Mouse (Mus musculus): ENCODE measurements at regions not wholly inside any gene's neighbourhood (a gene's known extent, or its start where the extent isn't known, plus 50 kb on each side); places are given as distances from the start of the nearest gene placed in this dataset.

DNA sequence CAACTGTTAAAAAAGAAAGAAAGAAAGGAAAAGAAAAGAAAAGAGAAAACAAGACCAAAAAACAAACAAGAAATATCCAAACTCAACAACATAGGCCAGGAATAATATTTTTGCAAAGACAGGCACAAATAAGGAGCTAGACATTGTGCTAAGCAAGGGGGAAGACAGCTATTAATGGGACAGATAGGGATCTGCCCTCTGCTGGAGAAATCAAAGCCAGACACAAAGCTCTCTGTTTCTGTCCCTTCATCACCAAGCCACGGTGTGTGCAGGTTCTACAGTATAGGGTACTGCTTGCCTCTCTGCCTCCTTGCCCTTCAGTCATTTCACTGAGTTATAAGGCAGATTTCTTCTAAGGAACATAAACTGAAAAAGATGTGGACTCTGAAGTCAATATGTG lies 57.8 kb upstream of the Chchd3 start:
- DNase-seq = no peak

DNA sequence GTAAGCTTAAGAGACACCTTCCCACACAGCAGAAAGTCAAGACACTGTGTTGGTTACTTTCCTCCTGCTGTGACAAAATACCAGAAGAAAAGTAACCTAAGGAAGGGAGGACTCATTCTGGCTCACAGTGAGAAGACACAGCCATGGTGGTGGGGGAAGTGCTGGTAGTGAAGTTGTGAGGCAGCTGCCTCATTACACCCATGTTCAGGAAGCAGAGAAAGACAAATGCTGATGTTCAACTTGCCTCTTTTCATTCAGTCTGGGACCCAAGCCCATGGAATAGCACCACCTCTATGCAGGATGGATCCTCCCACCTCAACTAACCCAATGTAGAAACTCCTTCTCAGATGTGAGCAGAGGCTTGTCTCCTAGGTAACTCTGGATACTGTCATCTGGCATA lies 60.5 kb upstream of the Chchd3 start:
- DNase-seq = no peak

DNA sequence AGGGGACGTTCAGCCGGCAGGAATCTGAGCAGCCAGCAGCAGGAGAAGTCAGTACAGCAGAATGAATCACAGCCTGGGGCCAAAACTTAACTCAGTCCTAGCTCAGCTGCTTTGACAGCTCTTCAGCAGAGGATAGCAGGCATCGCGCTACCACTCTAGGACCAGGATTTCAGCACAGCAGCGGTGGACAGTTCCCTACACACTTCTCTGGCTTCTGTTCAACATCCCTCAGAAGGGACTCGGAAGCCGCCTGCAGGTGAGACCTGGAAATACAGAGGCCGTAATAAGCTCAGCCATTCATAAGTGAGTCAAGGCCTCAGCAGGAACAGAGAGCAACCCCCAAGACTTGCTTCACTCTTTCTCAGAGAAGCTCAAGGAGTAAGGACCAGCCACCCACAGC lies 66.5 kb upstream of the Chchd3 start:
- peak; percentile 80 for DNase-seq

DNA sequence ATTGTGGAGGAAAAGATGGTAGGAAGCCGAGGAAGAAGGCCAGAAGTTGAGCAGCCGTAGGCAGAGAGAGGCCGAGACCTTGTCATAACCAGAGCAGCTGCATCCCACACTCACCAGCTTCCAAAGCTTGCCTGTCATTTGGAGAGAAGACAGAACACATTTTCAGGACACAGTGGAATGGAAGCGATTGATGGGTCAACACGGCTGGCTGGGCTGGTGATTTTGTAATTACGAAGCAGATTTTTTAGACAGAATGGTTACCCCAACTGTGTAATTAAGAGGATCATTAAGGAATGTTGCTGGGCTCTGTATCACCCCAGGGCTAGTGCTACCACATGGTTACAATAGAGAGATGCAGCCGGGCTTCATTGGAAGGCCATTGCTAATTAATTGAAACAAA lies 76.8 kb upstream of the Chchd3 start:
- no peak for DNase-seq

DNA sequence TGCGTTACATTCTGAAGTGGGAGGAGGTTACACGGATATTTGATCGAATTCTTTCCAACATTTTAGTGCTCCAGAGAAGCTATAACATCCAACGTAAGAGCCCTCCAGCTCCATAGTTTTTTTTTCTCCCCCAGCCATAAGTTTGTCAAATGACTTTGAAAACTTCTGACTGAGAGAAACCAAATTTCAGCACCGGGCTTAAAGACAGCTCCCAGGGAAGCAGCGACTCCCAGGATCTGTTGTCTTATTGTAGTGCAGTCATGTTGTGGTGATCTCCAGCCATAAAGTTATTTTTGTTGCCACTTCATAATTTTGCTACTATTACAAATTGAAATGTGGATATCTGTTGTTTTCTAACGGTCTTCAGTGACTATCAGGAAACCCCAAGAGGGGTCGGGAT lies 77.8 kb upstream of the Chchd3 start:
- DNase-seq = no peak

DNA sequence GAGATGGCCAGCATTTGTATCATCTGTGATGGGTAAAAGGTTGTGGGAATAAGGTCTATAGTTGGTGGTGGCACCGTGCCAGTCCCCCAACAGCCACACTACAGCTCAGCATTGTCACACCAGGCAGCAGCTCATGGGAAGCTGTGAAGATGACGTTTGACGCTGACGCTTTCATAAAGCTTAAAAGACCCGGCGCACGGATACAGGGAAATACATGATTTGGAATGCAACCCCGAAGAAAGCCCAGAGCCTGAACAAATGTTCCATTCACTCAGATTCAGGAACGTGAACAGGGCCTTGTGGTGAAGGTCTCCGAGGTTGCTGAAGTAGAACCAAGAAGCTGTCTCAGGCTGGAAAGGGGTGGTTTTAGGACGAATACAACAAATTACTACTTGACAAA lies 82.4 kb upstream of the Exoc4 start:
- DNase-seq = no peak

DNA sequence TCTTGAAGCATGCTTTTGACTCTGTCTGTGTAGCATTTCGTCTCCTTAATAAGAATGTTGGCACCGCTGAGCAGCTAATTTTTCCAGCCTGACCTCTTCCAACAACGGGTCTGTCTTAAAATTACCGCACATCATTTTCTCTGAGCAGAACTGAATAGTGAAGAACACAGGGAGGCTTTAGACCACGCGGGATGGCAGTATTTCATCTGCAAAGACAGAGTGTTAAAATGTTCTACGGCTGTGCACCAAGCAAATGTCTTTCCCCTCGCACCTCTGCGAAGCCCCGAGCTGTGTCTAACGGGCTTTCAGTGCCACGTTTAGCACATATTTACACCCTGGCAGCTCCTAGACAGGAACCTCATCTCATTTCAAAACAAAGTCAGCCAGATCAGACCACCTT lies 75.3 kb upstream of the Exoc4 start:
- no peak for DNase-seq

DNA sequence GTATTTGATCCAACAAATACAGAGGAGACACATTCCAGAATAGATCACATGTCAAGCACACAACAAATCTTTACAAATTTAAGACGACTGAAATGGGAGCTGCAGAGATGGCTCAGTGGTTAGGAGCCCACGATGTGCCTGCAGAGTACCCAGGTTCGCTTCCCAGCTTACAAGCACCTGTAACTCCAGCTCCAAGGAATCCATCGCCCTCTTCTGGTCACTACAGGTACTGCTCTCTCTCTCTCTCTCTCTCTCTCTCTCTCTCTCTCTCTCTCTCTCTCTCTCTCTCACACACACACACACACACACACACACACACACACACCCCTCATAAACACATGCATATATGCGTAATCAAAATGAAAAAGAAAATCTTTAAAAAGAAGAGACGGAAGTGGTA lies 74.3 kb upstream of the Exoc4 start:
- DNase-seq = peak; percentile 16

DNA sequence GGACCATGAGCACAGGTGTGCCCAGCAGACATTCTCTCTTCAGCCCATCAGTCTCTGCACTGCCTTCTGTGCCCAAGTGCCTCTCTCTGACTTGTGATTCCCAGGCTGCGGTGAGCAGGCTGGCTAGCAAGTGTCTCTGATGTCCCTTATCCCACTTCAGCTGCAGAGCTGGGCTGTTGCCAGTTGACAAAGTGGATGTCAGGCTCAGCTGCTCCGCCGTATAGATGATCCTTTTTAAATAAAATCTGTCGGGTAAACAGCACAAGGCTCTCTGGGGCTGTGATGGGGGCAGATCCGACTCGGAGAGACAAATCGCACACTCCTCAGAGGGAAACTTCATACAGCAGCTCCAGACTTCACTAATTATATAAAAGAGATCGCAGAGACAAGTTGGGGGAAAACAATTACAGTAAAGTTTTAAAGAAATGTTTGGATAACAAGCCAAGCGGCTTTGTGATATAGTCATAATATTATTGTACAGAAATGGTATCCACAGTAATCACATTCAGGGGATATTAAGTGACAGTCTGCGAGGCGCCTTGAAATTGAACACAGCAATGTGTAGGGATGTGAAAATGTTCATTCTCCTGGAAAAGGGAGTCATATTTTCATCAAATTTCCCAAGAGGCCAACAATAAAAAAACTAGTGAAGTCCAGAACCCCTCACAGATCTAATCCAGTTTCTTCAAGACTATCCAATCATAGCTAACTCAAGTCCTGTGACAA lies 59.2 kb upstream of the Exoc4 start:
- no peak for DNase-seq

DNA sequence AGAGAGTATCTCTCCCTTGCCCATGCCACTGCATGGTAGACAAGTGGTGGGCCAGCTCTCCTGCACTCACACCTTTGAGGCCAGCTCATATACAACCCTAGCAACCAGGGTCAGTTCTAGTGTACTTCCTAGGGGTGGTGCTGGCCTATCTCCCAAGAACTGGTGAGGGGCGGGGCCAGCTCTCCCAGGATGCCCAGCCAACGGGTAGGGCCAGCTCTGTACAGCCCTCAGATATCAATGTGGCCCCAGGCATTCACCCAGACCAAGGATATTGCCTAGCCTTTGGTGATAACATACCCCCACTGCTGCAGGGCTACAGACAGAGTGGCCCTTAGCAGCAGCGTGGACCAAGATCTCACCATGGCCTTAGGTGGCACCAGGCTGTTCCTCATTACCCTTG lies 55.1 kb upstream of the Exoc4 start:
- no peak for DNase-seq

Measured in thymus, postnatal 25 days (tissue).